Mouse (Mus musculus) hindbrain, embryonic 14.5 days (tissue): ENCODE results near the gene Ano10. TPM values are rescaled to one million over a fixed set of nuclear protein-coding genes. Genes with fewer than 3 reads are reported as not detected.

Experiments used
- ATAC-seq: fragments of 200-750 bp; cut with Nextera tagmentation; 2 replicates; pipeline ENCODE4 v1.8.0; 2017; ENCODE audit warnings: moderate number of reproducible peaks, mild to moderate bottlenecking, moderate TSS enrichment, moderate library complexity; ENCODE audit not compliant: low FRiP score
- DNase-seq: peaks from one replicate; pipeline ENCODE4 v3.0.0-alpha.2; 2015; ENCODE audit warnings: low spot score
- H3K27ac ChIP-seq: fragments of 300-500 bp; sonication (generic); 2 replicates; pipeline ENCODE4 v1.5.1; 2014; ENCODE audit warnings: mild to moderate bottlenecking, moderate library complexity
- H3K27me3 ChIP-seq: fragments of 300-500 bp; sonication (generic); 2 replicates; pipeline ENCODE4 v1.6.1; 2014; ENCODE audit warnings: mild to moderate bottlenecking, low read length, mixed read lengths; ENCODE audit not compliant: control insufficient read depth, insufficient read depth
- H3K36me3 ChIP-seq: fragments of 300-500 bp; sonication (generic); replicated peaks from 2 replicates; pipeline ENCODE4 v1.6.1; 2014; ENCODE audit not compliant: control insufficient read depth, insufficient read depth
- H3K4me1 ChIP-seq: fragments of 300-500 bp; sonication (generic); replicated peaks from 2 replicates; pipeline ENCODE4 v1.6.1; 2014; ENCODE audit warnings: antibody characterized with exemption, low read length, mixed read lengths; ENCODE audit not compliant: control insufficient read depth, insufficient read depth
- H3K4me2 ChIP-seq: fragments of 300-500 bp; sonication (generic); replicated peaks from 2 replicates; pipeline ENCODE4 v1.6.1; 2014; ENCODE audit warnings: mild to moderate bottlenecking, moderate library complexity
- H3K4me3 ChIP-seq: fragments of 300-500 bp; sonication (generic); replicated peaks from 2 replicates; pipeline ENCODE4 v1.5.1; 2014; ENCODE audit warnings: mild to moderate bottlenecking, low read length
- H3K9ac ChIP-seq: fragments of 300-500 bp; sonication (generic); 2 replicates; pipeline ENCODE4 v1.6.1; 2014
- H3K9me3 ChIP-seq: fragments of 300-500 bp; sonication (generic); 2 replicates; pipeline ENCODE4 v1.6.1; 2016; ENCODE audit warnings: low read length; ENCODE audit not compliant: control insufficient read depth
- WGBS: fragments of 180-500 bp; shearing (Covaris S2); extraction: QIAGEN DNeasy Blood & Tissue Kit; methylation state at CpG from one replicate; pipeline ENCODE4 v1.1.7; 2014; 5-methylcytosine and 5-hydroxymethylcytosine counted together
- polyA plus RNA-seq: library from polyadenylated mRNA; unstranded; fragments of >200 nt; fragmentation: Nextera tagmentation; extraction: Ambion mirVana; gene quantifications from 2 replicates; pipeline ENCODE4 v1.2.1, GENCODE M21; 2014

Gene Ano10
- polyA plus RNA-seq, 1 experiment from 2014 or later = 43.6 TPM

DNA sequence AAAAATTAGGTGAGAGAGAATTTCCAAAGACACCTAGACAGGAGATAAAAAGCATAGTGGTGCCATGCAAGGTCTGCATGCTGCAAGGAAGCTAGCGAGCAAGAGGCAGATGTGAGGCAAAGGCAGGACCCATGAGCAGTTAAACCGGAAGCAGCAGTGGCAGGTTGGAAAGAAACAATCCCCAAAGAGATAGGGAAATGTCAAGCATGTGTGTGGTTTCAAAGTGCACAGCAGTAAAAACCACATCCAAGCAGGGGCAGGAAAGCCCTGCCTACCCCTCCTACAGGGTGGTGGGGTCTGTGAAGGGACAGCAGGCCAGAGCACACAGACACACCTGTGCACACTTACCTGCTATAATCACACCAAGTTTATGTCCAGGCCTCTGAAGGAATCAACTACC is 61.3 kb downstream of the Ano10 start:
- 88% methylated on average over 2 of the region's 2 CpGs for WGBS
- ATAC-seq = no peak
- H3K4me3 ChIP-seq = no peak overlapping the region

DNA sequence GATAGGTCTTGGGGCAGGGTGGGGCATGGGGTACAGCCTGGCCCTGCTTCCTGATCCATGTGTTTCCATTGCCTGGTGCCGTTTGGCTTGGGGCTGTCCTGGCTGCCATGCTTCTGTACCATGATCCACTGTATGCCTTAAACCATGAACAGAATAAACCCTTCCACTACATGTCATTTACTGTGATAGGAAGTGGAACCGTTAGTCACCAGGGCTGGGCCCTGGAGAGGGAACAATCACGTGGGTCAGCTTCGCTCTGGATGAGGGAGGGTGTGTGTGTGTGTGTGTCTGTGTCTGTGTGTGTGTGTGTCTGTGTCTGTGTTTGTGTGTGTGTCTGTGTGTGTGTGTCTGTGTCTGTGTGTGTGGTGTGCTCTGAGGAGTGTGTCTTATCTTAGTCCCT is 63.5 kb downstream of the Ano10 start:
- ATAC-seq (no peak), DNase-seq (no peak)
- Histone ChIP-seq H3K27ac (no peak overlapping the region), H3K4me3 (no peak overlapping the region), H3K9me3 (no peaks in the 10 kb centered on the region), H3K4me2 (no peak overlapping the region), H3K4me1 (no peaks in the 10 kb centered on the region), H3K27me3 (no peaks in the 10 kb centered on the region), H3K36me3 (0 out of 2 replicates have a peak, but pooled peaks cover 5% of the 10 kb centered on the region), H3K9ac (no peak overlapping the region)
- 80% methylated on average over 4 of the region's 4 CpGs for WGBS

More for the DNA sequence above, 61.3 kb downstream of the Ano10 start:
- H3K9me3 ChIP-seq = no peaks in the 10 kb centered on the region
- H3K36me3 ChIP-seq = 0 out of 2 replicates have a peak, but pooled peaks cover 5% of the 10 kb centered on the region
- H3K4me2 ChIP-seq = no peak overlapping the region
- H3K9ac ChIP-seq = no peak overlapping the region
- H3K27me3 ChIP-seq = no peaks in the 10 kb centered on the region
- DNase-seq = no peak
- H3K27ac ChIP-seq = no peak overlapping the region
- H3K4me1 ChIP-seq = no peaks in the 10 kb centered on the region

DNA sequence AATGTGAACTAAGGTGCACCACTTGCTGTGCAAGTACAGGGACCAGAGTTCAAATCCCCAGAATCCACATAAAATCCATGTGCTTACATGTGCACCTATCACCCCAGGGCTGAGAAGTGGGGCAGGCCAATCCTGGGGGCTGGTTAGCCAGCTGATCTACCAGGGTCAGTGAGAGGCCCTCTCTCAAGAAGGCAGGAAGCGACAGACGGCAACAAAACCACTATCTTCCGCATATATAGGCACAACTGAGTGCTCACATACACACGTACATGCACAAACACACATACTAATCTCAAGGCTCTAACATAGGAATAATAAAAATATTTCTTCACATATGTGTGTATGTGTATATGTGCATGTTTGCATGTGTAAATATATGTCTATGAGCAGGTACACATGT is 67.8 kb downstream of the Ano10 start:
- Histone ChIP-seq H3K9ac (no peak overlapping the region), H3K27me3 (no peaks in the 10 kb centered on the region), H3K27ac (no peak overlapping the region), H3K9me3 (no peaks in the 10 kb centered on the region), H3K4me2 (no peak overlapping the region), H3K4me1 (no peaks in the 10 kb centered on the region), H3K4me3 (no peak overlapping the region), H3K36me3 (0 out of 2 replicates have a peak, but pooled peaks cover 5% of the 10 kb centered on the region)
- 96% methylated on average over 4 of the region's 4 CpGs for whole genome bisulfite sequencing
- ATAC-seq (no peak), DNase-seq (no peak)

DNA sequence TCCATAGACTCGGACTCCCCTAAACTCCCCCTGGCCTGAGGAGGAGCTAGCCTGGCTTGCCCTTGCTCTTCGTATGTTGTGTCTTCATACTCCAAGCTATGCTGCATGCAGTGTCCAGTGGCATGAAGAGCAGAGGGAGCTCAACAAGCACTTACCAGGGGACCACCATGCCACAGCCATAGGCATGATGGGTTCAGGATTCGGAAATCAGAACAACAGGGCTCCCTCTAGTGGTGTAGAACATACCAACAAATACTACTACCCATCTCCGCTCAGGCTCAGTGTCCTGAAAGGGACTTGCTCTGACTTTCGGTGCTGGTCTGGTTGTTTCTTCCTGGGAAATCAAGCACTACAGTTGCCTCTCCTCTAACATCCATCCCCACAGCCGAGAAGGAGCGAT is 68.9 kb downstream of the Ano10 start:
- Histone ChIP-seq H3K27me3 (no peaks in the 10 kb centered on the region), H3K27ac (no peak overlapping the region), H3K36me3 (no peaks in the 10 kb centered on the region), H3K9me3 (no peaks in the 10 kb centered on the region), H3K4me2 (no peak overlapping the region), H3K4me3 (no peak overlapping the region), H3K4me1 (no peaks in the 10 kb centered on the region), H3K9ac (no peak overlapping the region)
- WGBS = 49% methylated on average over 7 of the region's 7 CpGs
- DNase-seq (peak; percentile 77), ATAC-seq (0 out of 2 replicates have a peak, but pooled peaks have one; percentile 37)

DNA sequence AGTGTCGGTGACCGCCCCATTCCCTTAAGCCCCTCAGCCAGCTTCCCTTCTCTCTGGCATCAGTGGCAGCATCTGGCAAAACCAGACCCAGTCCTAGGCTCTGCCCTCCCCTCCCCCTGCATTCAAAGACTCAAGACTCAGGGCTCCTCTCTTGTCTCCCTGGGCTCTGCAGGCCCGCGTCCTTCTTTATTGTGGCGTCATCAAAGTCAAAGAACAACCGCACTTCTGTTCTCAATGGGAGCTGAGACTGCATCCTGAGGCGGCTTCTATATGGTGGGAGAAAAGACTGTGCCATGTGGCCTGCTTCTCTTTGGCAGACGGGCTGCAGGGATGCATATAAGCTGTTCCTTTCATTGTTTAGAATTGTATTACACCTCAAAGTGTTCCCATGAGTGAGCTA is 71.2 kb downstream of the Ano10 start:
- ATAC-seq (peak; percentile 51; the same call in 1 of the 2 replicates), DNase-seq (no peak)
- Histone ChIP-seq H3K9me3 (no peaks in the 10 kb centered on the region), H3K4me2 (no peak overlapping the region), H3K27me3 (no peaks in the 10 kb centered on the region), H3K27ac (peak overlapping the region; percentile 14; the same call in 1 of the 2 replicates), H3K4me1 (no peaks in the 10 kb centered on the region), H3K4me3 (no peak overlapping the region), H3K9ac (no peak overlapping the region), H3K36me3 (no peaks in the 10 kb centered on the region)
- WGBS = 21% methylated on average over 8 of the region's 8 CpGs

DNA sequence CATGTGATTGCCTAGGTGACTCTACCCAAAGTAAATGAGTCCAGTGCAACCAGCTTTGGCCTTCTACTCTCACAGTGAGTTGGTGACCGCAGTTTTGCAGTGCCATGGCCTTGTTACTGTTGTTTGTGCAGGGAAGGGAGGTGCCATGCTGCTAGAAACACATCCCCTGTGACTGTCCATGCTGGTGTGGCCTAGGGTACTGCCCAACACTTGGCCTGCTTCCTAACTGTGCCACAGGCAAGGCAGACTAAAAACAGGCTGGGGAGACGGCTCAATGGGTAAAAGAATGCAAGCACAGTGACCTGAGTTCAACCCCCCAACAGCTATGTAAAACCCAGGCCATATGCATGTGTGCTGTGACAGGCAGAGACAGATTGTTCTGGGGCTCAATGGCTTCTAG is 74.3 kb downstream of the Ano10 start:
- Histone ChIP-seq H3K4me1 (no peaks in the 10 kb centered on the region), H3K9me3 (no peaks in the 10 kb centered on the region), H3K9ac (no peak overlapping the region), H3K27me3 (no peaks in the 10 kb centered on the region), H3K27ac (no peak overlapping the region), H3K36me3 (no peaks in the 10 kb centered on the region), H3K4me2 (no peak overlapping the region), H3K4me3 (no peak overlapping the region)
- ATAC-seq = no peak
- 72% methylated on average over 2 of the region's 2 CpGs for WGBS
- DNase-seq = no peak

DNA sequence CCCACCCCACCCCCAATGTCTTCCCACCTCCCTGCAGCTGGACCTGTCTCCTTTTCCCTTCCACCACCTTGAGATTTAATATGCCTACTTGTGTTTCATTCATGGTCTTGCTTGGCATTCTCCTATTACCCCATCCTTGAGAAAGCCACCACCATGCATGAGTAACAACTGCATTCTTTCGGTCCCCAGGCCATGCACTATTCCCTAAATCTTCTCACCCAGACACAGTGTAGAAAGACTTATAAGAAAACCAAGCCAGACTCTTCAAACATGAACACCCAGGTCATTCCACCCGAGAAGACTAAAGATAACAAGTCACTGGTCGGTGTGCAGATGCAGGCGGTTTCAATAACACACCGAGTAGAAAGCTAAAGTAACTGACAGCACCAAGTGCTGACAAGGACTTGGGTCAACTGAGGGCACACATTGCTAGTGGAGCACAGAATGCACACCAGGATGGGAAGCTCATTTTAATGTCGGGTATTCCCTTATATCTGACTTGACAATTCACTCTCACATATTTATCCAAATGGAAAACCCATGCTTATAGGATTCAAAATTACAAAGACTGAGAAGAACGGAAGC is 77.2 kb downstream of the Ano10 start:
- ATAC-seq (no peak), DNase-seq (no peak)
- no peak overlapping the region for H3K4me3 ChIP-seq
- H3K9ac ChIP-seq = no peak overlapping the region
- no peaks in the 10 kb centered on the region for H3K27me3 ChIP-seq
- H3K27ac ChIP-seq = no peak overlapping the region
- 90% methylated on average over 7 of the region's 7 CpGs for WGBS
- H3K36me3 ChIP-seq = no peaks in the 10 kb centered on the region
- H3K9me3 ChIP-seq = no peaks in the 10 kb centered on the region
- H3K4me1 ChIP-seq = no peaks in the 10 kb centered on the region
- no peak overlapping the region for H3K4me2 ChIP-seq

DNA sequence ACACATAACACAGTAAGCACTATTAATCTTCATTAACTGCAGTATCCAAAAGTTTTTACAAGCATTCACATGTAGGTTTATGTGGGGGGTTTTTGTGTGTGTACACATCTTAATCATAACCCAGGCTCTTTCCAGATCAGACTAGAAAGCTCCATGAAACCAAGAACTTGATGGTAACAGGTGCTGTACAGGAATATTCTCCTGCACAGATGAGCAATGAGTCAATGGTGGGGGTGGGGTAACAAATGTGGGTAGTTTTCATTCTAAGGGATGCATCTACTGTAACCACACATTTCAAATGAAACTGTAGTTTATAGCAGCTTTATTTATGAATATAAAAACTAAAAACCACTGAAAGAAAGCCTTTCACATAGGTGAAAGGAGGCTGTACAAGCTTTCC is 79.1 kb downstream of the Ano10 start:
- Histone ChIP-seq H3K9ac (no peak overlapping the region), H3K27ac (no peak overlapping the region), H3K4me2 (no peak overlapping the region), H3K4me3 (no peak overlapping the region), H3K4me1 (no peaks in the 10 kb centered on the region), H3K9me3 (no peaks in the 10 kb centered on the region), H3K36me3 (no peaks in the 10 kb centered on the region), H3K27me3 (no peaks in the 10 kb centered on the region)
- ATAC-seq (no peak), DNase-seq (no peak)

DNA sequence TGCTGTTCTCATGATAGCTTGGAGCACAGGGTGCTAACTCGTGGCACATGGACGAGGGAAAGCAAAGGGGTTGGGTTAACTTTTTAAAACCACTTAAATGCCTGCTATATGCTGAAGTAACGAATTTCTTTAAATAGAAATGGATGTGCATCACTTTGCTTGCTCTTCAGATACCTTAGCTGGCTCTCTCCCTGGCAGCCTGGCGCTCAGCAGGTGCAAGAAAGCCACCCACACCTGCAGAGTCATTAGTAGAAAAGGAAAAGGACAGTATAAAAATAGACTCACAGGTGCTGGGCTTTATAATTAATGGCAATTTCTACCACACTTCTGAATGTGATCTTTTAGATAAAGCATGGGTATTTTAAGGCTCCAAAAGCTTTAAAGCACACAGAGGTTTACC is 85.9 kb downstream of the Ano10 start:
- WGBS = 81% methylated on average over 4 of the region's 4 CpGs
- ATAC-seq (no peak), DNase-seq (no peak)
- Histone ChIP-seq H3K4me3 (no peak overlapping the region), H3K4me1 (no peaks in the 10 kb centered on the region), H3K4me2 (no peak overlapping the region), H3K9ac (no peak overlapping the region), H3K9me3 (no peaks in the 10 kb centered on the region), H3K27ac (no peak overlapping the region), H3K27me3 (no peaks in the 10 kb centered on the region), H3K36me3 (no peaks in the 10 kb centered on the region)
